Mouse (Mus musculus) heart, adult 2 months (tissue): Measurements from ENCODE around the gene Fez2. TPM values are rescaled to one million over a fixed set of nuclear protein-coding genes. Genes with fewer than 3 reads are reported as not detected.

Experiments
- DNase-seq, 2 experiments: peaks; one replicate each; pipeline ENCODE4 v3.0.0; 2021
- H3K27ac ChIP-seq: fragments of 200-600 bp; 2 replicates; pipeline ENCODE4 v1.8.1; 2022
- H3K27me3 ChIP-seq: fragments of 200-500 bp; 2 replicates; pipeline ENCODE4 v1.6.1; 2012; ENCODE audit warnings: mild to moderate bottlenecking, low read length, inconsistent platforms, mixed read lengths; ENCODE audit not compliant: control insufficient read depth, insufficient read depth
- H3K36me3 ChIP-seq: fragments of 200-500 bp; 2 replicates; pipeline ENCODE4 v1.6.1; 2012; ENCODE audit warnings: low read length, inconsistent platforms; ENCODE audit not compliant: control insufficient read depth, insufficient read depth
- H3K4me1 ChIP-seq: fragments of 200-500 bp; 2 replicates; pipeline ENCODE4 v1.6.1; 2011; ENCODE audit warnings: low read length; ENCODE audit not compliant: control insufficient read depth, insufficient read depth
- H3K4me3 ChIP-seq: fragments of 200-600 bp; 2 replicates; pipeline ENCODE4 v1.8.1; 2022
- H3K79me2 ChIP-seq: fragments of 200-500 bp; replicated peaks from 2 replicates; pipeline ENCODE4 v1.6.1; 2012; ENCODE audit warnings: mild to moderate bottlenecking, inconsistent platforms, low read length, moderate library complexity, mixed read lengths; ENCODE audit not compliant: control insufficient read depth, insufficient read depth
- H3K9ac ChIP-seq: fragments of 200-500 bp; 2 replicates; pipeline ENCODE4 v1.6.1; 2012; ENCODE audit warnings: low read depth, mild to moderate bottlenecking, control low read depth, inconsistent platforms, low read length, mixed read lengths
- CTCF ChIP-seq: fragments of 200-600 bp; IDR thresholded peaks from 2 replicates; pipeline ENCODE4 v1.8.1; 2022; ENCODE audit warnings: antibody characterized with exemption, mild to moderate bottlenecking, moderate library complexity
- EP300 ChIP-seq: fragments of 200-500 bp; IDR thresholded peaks from 2 replicates; pipeline ENCODE4 v1.6.1; 2011; ENCODE audit warnings: low read depth, low read length, control low read depth; ENCODE audit not compliant: insufficient read depth
- POLR2A ChIP-seq: fragments of 200-500 bp; IDR thresholded peaks from 2 replicates; pipeline ENCODE4 v1.6.1; 2011; ENCODE audit warnings: mild to moderate bottlenecking, low read depth, low read length, control low read depth; ENCODE audit not compliant: insufficient read depth
- WGBS: fragments of 180-500 bp; shearing (Covaris S2); methylation state at CpG from one replicate; pipeline ENCODE4 v1.1.7; 2018; 5-methylcytosine and 5-hydroxymethylcytosine counted together
- intact Hi-C: fragments of 180-260 bp; cut with DNase I; formaldehyde crosslinking; loops from one replicate; pipeline ENCODE4 v1.15.1; 2025
- polyA plus RNA-seq: library from polyadenylated mRNA; depleted of rRNA; stranded (reverse); fragments of >200 nt; gene quantifications from 2 replicates; pipeline ENCODE4 v1.2.3, GENCODE M21; 2012
- total RNA-seq, 2 experiments: library from RNA; stranded (reverse); gene quantifications; 2 replicates each; pipeline ENCODE4 v1.2.3; 2021

The Fez2 gene
- total and polyA plus RNA-seq, 3 experiments: 50.4 to 80.1 (median 76.7) TPM

- Histone ChIP-seq H3K9ac (no peak overlapping the region), H3K27me3 (no peaks in the 10 kb centered on the region), H3K4me1 (no peaks in the 10 kb centered on the region), H3K79me2 (0 out of 2 replicates have a peak, but pooled peaks cover 3% of the 10 kb centered on the region), H3K27ac (no peak overlapping the region), H3K4me3 (no peak overlapping the region), H3K36me3 (peaks cover 8% of the 10 kb centered on the region)
- no peak for DNase-seq
- WGBS: 54% methylated on average over 9 of the region's 9 CpGs
- no peak for TF ChIP-seq EP300
- no peak for TF ChIP-seq POLR2A
- no peak for TF ChIP-seq CTCF
- intact Hi-C loops: loop anchor here (5.0 kb wide), 1 partner anchor 45 kb away; no protein-coding TSS in a partner anchor
Observed at GRCm38 (mm10) chr17:78387665-78388064, 30.3 kb downstream of the Fez2 start.

GRCm38 (mm10) chr17:78382321-78382720 is 35.6 kb downstream of the Fez2 start:
- WGBS: 91% methylated on average over 3 of the region's 3 CpGs
- Histone ChIP-seq H3K4me1 (no peaks in the 10 kb centered on the region), H3K79me2 (no peaks in the 10 kb centered on the region), H3K36me3 (no peaks in the 10 kb centered on the region), H3K27me3 (no peaks in the 10 kb centered on the region), H3K9ac (no peak overlapping the region), H3K27ac (no peak overlapping the region), H3K4me3 (no peak overlapping the region)
- no peak for TF ChIP-seq CTCF
- no peak for TF ChIP-seq EP300
- no peak for TF ChIP-seq POLR2A
- intact Hi-C loops: no loop called here
- peak in 1 of 2 experiments; percentile 4 for DNase-seq

GRCm38 (mm10) chr17:78379730-78380245 is 38.2 kb downstream of the Fez2 start:
- Histone ChIP-seq H3K27me3 (no peaks in the 10 kb centered on the region), H3K9ac (no peak overlapping the region), H3K4me3 (no peak overlapping the region), H3K36me3 (no peaks in the 10 kb centered on the region), H3K27ac (no peak overlapping the region), H3K79me2 (no peaks in the 10 kb centered on the region), H3K4me1 (peaks cover under 1% of the 10 kb centered on the region)
- TF ChIP-seq POLR2A (no peak), CTCF (no peak), EP300 (no peak)
- intact Hi-C loops: no loop called here
- no peak for DNase-seq
- 91% methylated on average over 11 of the region's 11 CpGs for WGBS

GRCm38 (mm10) chr17:78379079-78379729 is 38.7 kb downstream of the Fez2 start:
- no peaks in the 10 kb centered on the region for H3K27me3 ChIP-seq
- DNase-seq: no peak
- intact Hi-C loops: no loop called here
- TF ChIP-seq EP300 (no peak), CTCF (no peak), POLR2A (no peak)
- no peak overlapping the region for H3K4me3 ChIP-seq
- no peaks in the 10 kb centered on the region; the same call in 1 of the 2 replicates for H3K36me3 ChIP-seq
- peaks cover 3% of the 10 kb centered on the region for H3K4me1 ChIP-seq
- H3K9ac ChIP-seq: no peak overlapping the region
- WGBS: 77% methylated on average over 8 of the region's 8 CpGs
- H3K27ac ChIP-seq: no peak overlapping the region
- no peaks in the 10 kb centered on the region for H3K79me2 ChIP-seq

DNA sequence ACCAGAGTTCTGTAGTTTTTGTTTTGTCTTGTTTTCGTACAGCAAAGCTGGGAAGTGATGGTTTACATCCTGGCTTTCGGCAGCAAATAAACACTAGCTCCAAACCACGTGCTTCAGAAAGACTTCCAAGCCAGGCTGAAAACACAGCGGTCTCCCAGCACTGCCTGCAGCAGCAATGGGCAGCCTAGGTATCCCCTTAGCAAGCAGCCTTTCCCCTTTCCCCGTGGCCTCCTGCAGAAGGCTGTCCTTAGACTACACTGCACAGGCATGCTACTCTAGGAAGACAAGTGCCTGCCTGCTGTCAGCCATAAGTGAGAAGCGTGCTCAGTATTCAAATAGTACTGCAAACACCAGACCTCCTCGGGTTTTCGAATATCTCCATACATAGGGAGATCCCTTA is 41.4 kb downstream of the Fez2 start:
- no peak overlapping the region for H3K4me3 ChIP-seq
- TF ChIP-seq EP300 (no peak), POLR2A (no peak), CTCF (no peak)
- H3K9ac ChIP-seq: no peak overlapping the region
- intact Hi-C loops: no loop called here
- peaks cover 6% of the 10 kb centered on the region for H3K4me1 ChIP-seq
- DNase-seq: no peak
- peaks cover 3% of the 10 kb centered on the region for H3K36me3 ChIP-seq
- no peak overlapping the region; the same call in 1 of the 2 replicates for H3K27ac ChIP-seq
- H3K27me3 ChIP-seq: no peaks in the 10 kb centered on the region
- WGBS: 49% methylated on average over 8 of the region's 8 CpGs
- H3K79me2 ChIP-seq: no peaks in the 10 kb centered on the region

- TF ChIP-seq CTCF (no peak), POLR2A (no peak), EP300 (0 out of 2 replicates have a peak, but pooled peaks have one; percentile 10)
- Histone ChIP-seq H3K79me2 (no peaks in the 10 kb centered on the region), H3K9ac (no peak overlapping the region), H3K36me3 (peaks cover 3% of the 10 kb centered on the region), H3K4me1 (peaks cover 6% of the 10 kb centered on the region), H3K27me3 (no peaks in the 10 kb centered on the region), H3K27ac (peak overlapping the region; percentile 24; the same call in 1 of the 2 replicates), H3K4me3 (no peak overlapping the region)
- no peak for DNase-seq
- 42% methylated on average over 10 of the region's 10 CpGs for whole genome bisulfite sequencing
- intact Hi-C loops: no loop called here
Observed at GRCm38 (mm10) chr17:78374756-78375155, 43.2 kb downstream of the Fez2 start.
